Mouse (Mus musculus) layer of hippocampus, postnatal 36 days (tissue): ENCODE data around the gene Tmem88b. TPM values are rescaled to one million over a fixed set of nuclear protein-coding genes. Genes with fewer than 3 reads are reported as not detected.

Experiments used
- DNase-seq, 2 experiments: peaks; one replicate each; pipeline ENCODE4 v3.0.0; 2022
- total RNA-seq, 2 experiments: library from RNA; stranded (reverse); gene quantifications; 2 replicates each; pipeline ENCODE4 v1.2.3; 2021

Tmem88b gene
- 10 to 100 TPM; 29.6 to 31.8 TPM for total RNA-seq

GRCm38 (mm10) chr4:155785819-155786218 is at the start of gene Tmem88b:
Gene Tmem88b, minus strand, starts transcription at chr4:155785874.
- DNase-seq, result no peak

- DNase-seq, result peak; percentile 67 to 69
Measured at GRCm38 (mm10) chr4:155833836-155834235, 48.2 kb upstream of the Tmem88b start.

- DNase-seq, result no peak
Measured at GRCm38 (mm10) chr4:155833234-155833633, 47.6 kb upstream of the Tmem88b start.

GRCm38 (mm10) chr4:155832321-155832720 is 46.6 kb upstream of the Tmem88b start:
- DNase-seq, result no peak

GRCm38 (mm10) chr4:155831831-155832230 is 46.2 kb upstream of the Tmem88b start:
- no peak for DNase-seq

- peak; percentile 92 to 94 for DNase-seq
Measured at GRCm38 (mm10) chr4:155831205-155831766, 45.6 kb upstream of the Tmem88b start, which contains the start of gene Aurkaip1. Gene Aurkaip1, plus strand, starts transcription at chr4:155831272.

- no peak for DNase-seq
Measured at GRCm38 (mm10) chr4:155830596-155830995, 44.9 kb upstream of the Tmem88b start.

GRCm38 (mm10) chr4:155829866-155830265 is 44.2 kb upstream of the Tmem88b start:
- no peak for DNase-seq

- DNase-seq, result no peak
Measured at GRCm38 (mm10) chr4:155823443-155823842, 37.8 kb upstream of the Tmem88b start.

- no peak for DNase-seq
Measured at GRCm38 (mm10) chr4:155821025-155821424, 35.4 kb upstream of the Tmem88b start.

- DNase-seq, result no peak
Measured at GRCm38 (mm10) chr4:155817533-155817932, 31.9 kb upstream of the Tmem88b start.

- DNase-seq, result no peak
Measured at GRCm38 (mm10) chr4:155812665-155813181, 27.0 kb upstream of the Tmem88b start.

GRCm38 (mm10) chr4:155811929-155812664 is 26.4 kb upstream of the Tmem88b start, which contains the start of gene Ccnl2:
Gene Ccnl2, plus strand, starts transcription at chr4:155812489.
- peak; percentile 91 for DNase-seq

GRCm38 (mm10) chr4:155807841-155808240 is 22.2 kb upstream of the Tmem88b start:
- DNase-seq, result no peak

GRCm38 (mm10) chr4:155803340-155804041 is 17.8 kb upstream of the Tmem88b start:
- DNase-seq, result peak; percentile 92 to 94

- no peak for DNase-seq
Measured at GRCm38 (mm10) chr4:155802741-155803339, 17.2 kb upstream of the Tmem88b start, which contains the start of gene Mrpl20. Gene Mrpl20, plus strand, starts transcription at chr4:155802878.

GRCm38 (mm10) chr4:155802075-155802474 is 16.4 kb upstream of the Tmem88b start:
- DNase-seq, result no peak

GRCm38 (mm10) chr4:155793730-155794129 is 8.1 kb upstream of the Tmem88b start:
- DNase-seq, result no peak

GRCm38 (mm10) chr4:155791240-155791933 is 5.7 kb upstream of the Tmem88b start:
- no peak for DNase-seq

GRCm38 (mm10) chr4:155790650-155791161 is 5.0 kb upstream of the Tmem88b start:
- DNase-seq, result no peak

- DNase-seq, result no peak
Measured at GRCm38 (mm10) chr4:155790021-155790489, 4.4 kb upstream of the Tmem88b start, which contains the start of gene Ankrd65. Gene Ankrd65, plus strand, starts transcription at chr4:155790439.
